Mouse (Mus musculus) right cerebral cortex, postnatal 25 days (tissue): Measurements from ENCODE around the gene Wbp1.

Experiments used
- DNase-seq: peaks from one replicate; pipeline ENCODE4 v3.0.0; 2022

Gene Wbp1

DNA sequence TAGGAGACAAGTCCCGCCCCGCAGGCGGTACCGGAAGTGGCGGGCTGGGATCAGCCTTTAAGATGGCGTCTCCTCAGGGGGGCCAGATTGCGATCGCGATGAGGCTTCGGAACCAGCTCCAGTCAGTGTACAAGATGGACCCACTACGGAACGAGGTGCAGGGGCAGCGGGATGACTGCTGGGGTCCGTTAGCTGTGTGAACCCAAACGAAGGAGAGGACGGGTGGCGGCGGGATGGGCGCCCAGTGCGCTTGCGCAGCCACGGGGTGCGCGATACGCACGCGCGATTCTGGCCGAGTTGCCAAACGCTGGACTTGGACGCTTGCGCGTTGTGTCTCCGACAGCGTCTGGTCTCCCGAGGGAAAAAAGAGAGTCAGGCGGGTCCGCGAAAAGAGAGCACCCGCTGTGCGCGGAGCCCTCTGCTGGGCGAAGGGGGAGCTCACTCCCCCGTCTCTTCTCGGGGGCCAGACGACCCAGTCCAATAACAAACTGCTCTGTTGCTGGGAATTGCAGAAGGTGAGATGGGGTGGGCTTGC lies 43.0 kb downstream of the Wbp1 start:
- peak; percentile 98 for DNase-seq

DNA sequence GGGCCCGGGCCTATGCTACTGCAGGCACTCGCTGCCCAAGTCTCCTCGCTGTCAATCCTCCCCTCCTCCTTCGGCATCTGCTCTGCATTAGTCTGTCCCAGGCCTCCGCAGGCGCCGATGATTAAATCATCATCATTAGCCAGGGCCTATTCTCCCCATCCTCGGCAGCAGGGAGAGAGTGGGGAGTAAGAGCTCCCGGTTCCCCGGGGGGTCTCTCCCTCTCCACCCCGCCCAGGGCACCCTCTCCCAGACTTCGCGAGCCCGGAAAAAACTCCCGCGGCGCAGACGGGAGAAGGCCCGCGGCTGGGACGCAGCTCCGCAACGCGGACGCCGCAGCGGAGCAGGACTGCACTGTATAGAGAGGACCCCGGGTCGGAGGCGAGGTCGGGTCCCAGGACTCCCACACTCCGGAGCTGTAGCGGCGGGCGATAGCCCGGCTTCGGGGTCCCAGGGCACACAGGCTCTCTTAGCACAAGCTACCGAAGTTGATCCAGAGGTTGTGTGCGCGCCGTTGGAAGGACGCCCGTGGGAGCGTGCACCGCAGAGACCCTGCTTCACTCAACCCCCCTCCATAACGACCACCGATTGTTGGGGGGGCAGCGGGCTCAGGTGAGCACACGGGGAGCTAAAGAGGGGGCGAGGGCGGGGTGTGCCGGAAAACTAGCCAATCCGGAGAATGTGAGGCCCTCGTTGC lies 43.6 kb downstream of the Wbp1 start, which contains the start of gene Pcgf1:
Gene Pcgf1, plus strand, starts transcription at position 240 of the 694 bp plus-strand sequence.
- DNase-seq: no peak

DNA sequence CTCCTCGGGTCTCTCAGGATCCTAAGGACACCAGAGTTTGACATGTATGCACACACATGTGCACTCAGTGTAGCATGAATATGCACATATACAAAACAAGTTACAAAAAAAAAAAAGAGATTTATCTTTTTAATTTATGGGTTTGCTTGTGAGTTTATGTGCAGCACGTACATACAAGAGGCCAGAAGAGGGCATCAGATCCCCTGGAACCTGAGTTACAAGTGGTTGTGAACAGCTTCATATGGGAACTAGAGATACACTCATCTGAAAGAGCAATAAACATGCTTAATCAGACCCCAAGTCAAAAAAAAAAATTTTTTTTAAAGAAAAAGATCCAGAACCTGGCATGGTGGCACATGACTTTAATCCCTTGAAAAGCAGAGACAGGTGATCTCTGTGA lies 46.4 kb downstream of the Wbp1 start:
- DNase-seq: no peak

DNA sequence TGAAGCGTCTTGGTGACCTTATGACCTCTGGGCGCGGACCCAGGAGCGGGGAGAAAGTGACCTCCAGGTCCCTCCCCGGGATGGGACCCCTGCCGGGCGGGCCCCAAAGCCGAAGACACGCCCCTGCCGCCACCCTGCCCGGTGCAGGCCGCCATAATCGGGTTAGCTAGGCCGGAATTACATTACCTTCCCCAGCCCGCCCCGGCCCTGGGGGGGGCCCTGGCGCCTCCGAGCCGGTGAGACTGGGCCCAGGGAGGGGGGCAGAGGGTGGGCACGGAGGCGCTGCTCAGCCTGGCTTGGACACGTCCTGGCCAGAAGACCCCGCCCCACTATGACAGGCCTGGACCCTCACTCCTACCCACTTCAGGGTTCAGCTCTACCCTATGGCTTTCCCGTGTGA lies 50.1 kb downstream of the Wbp1 start:
- DNase-seq: no peak

DNA sequence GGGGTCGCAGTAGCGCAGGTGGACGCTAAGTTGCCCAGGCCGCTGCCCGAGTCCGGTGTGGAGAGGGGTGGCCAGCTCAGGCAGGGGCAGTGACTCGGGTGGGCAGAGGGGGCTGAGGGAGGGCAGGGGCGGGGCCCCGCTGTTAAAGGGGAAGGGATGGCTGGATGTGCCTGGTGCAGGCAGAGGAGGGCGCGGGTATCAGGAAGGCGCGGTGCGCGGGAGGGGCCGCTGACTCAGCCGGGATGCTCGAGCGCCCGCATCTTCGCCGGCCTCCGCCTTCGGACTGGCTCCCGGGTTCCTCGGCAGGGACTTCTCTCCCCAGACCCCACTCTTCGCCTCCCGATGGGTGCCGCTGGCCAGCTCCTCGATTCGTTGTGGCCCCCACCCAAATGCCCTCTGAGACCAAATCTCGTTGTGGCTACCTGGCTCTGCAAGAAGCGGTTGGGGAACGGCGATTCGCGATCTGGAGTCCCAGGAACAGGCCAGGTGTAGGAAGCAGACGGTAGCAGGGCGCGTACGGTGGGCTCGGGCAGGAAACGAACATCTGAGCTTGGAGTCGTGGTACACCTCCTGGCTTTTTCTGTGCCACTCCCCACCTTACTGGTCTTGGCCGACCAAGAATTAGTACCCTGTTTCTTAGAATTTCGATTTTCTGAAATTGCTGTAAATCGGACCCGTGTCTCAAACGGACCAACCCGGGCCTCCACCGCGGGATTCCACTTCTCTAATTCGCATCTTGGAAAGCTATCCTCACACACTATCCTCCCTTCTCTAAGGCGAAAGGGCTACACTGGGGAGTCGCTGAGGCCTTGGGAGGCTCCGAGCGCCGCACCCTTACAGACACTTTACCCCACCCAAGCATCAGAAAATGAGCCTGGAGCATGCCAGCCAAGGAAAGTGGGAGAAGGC lies 50.8 kb downstream of the Wbp1 start:
- DNase-seq: peak; percentile 48

DNA sequence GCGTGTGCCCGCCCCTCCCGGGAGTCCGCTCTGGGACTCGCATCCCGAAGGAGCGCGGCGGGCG lies 51.3 kb downstream of the Wbp1 start, which contains the start of gene Tlx2:
Gene Tlx2, minus strand, starts transcription at position 47 of the 64 bp plus-strand sequence.
- no peak for DNase-seq

DNA sequence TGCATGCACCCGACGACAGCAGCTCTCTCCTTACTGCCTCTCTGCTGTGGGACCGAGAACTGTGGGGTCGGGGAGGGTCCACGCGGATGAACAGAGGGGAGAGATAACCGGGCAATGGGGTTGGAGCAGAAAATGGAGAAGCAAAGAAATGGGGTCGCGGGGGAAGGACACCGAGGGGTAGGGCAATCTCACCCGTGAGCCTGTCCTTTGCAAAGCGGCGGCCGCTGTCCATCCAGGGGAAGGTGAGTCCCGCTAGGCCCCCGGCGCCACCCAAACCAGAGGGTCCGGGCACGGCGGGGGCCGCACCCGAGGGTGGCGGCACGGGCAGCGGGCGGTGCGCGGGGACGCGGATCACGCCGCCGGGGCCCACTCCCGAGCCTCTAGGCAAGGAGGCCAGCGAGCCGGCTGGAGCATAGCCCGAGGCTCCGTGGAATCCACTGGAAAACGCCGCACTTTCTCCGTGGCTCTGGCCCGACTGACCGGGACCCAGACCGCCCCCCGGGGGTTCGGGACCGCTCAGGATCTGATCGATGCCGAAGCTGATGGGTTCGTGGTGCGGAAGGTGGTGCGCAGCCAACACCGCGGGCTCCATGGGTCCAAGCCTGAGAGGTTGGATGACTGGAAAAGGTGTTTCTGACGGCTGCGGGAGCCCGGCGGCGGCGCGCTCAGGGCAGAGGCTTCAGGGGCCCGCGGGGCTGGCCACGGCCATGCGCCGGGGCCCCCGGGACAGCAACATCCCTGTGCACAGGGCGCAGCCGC lies 51.7 kb downstream of the Wbp1 start:
- DNase-seq: no peak
